Mouse (Mus musculus) ES-E14 (cell line): ENCODE measurements around the gene Irf2bp2. TPM values are rescaled to one million over a fixed set of nuclear protein-coding genes. Genes with fewer than 3 reads are reported as not detected.

ENCODE experiments used
- DNase-seq: peaks from one replicate; pipeline ENCODE4 v3.0.0-alpha.2; 2013; ENCODE audit warnings: low read depth, low spot score
- H3K27ac ChIP-seq: 2 replicates; pipeline ENCODE4 v1.5.1; 2012; ENCODE audit warnings: low read depth, mild to moderate bottlenecking, low read length, moderate library complexity, mixed read lengths; ENCODE audit not compliant: poor library complexity, insufficient read depth, severe bottlenecking
- H3K36me3 ChIP-seq: 2 replicates; pipeline ENCODE4 v1.6.1; 2012; ENCODE audit warnings: mild to moderate bottlenecking, low read length, moderate library complexity, mixed read lengths; ENCODE audit not compliant: control insufficient read depth, poor library complexity, insufficient read depth, severe bottlenecking
- H3K4me1 ChIP-seq, 2 experiments: fragments of 150-350 bp in 1 of 2; sonication (generic) in 1 of 2; 2 replicates each; pipeline ENCODE4 v1.6.1; 2012; ENCODE audit warnings: low read length in 2 of 2, mild to moderate bottlenecking in 1 of 2, mixed read lengths in 1 of 2; ENCODE audit not compliant: control insufficient read depth in 2 of 2, insufficient read depth in 2 of 2, poor library complexity in 1 of 2
- H3K4me3 ChIP-seq, 2 experiments: fragments of 150-350 bp in 1 of 2; sonication (generic) in 1 of 2; 2 replicates each; pipeline ENCODE4 v1.5.1; 2012; ENCODE audit warnings: low read length in 2 of 2, low read depth in 1 of 2, mild to moderate bottlenecking in 1 of 2, mixed read lengths in 1 of 2; ENCODE audit not compliant: insufficient read depth in 1 of 2, poor library complexity in 1 of 2, severe bottlenecking in 1 of 2
- H3K9ac ChIP-seq: 2 replicates; pipeline ENCODE4 v1.6.1; 2012; ENCODE audit warnings: low read depth, mild to moderate bottlenecking, low read length, mixed read lengths; ENCODE audit not compliant: poor library complexity, insufficient read depth, severe bottlenecking
- H3K9me3 ChIP-seq: fragments of 150-350 bp; sonication (generic); 2 replicates; pipeline ENCODE4 v1.6.1; 2012; ENCODE audit warnings: low read depth, mild to moderate bottlenecking, low read length; ENCODE audit not compliant: control insufficient read depth, insufficient read depth
- CHD2 ChIP-seq: IDR thresholded peaks from 2 replicates; pipeline ENCODE4 v1.6.1; 2014; ENCODE audit warnings: mild to moderate bottlenecking, low read depth, low read length, inconsistent platforms
- HCFC1 ChIP-seq: IDR thresholded peaks from 2 replicates; pipeline ENCODE4 v1.6.1; 2012; ENCODE audit warnings: low read length, inconsistent platforms, borderline replicate concordance; ENCODE audit not compliant: insufficient read depth
- MAFK ChIP-seq: IDR thresholded peaks from 2 replicates; pipeline ENCODE4 v1.6.1; 2014; ENCODE audit warnings: mild to moderate bottlenecking, low read depth, low read length, inconsistent platforms; ENCODE audit not compliant: insufficient read depth
- ZC3H11A ChIP-seq: IDR thresholded peaks from 2 replicates; pipeline ENCODE4 v1.6.1; 2012; ENCODE audit warnings: low read depth, mild to moderate bottlenecking, inconsistent platforms, low read length, borderline replicate concordance
- ZNF384 ChIP-seq: IDR thresholded peaks from 2 replicates; pipeline ENCODE4 v1.6.1; 2012; ENCODE audit warnings: low read depth, low read length, inconsistent platforms
- in situ Hi-C, 2 experiments: fragments of 600-800 bp; cut with MboI; formaldehyde crosslinking; loops; one replicate each; pipeline ENCODE4 v1.15.1; 2025; ENCODE audit warnings: low sequenced_read_pairs in 2 of 2, inconsistent platforms in 1 of 2; ENCODE audit not compliant: unreplicated experiment in 2 of 2
- total RNA-seq: library from RNA; depleted of rRNA; stranded (reverse); fragments of 300-350 nt; gene quantifications from 2 replicates; pipeline ENCODE4 v1.2.3, GENCODE M21; 2012

Gene Irf2bp2
- total RNA-seq, 1 experiment = 25.7 TPM

- H3K9ac ChIP-seq = no peak overlapping the region
- peaks cover 7 to 15% of the 10 kb centered on the region in 2 experiments; a peak in 3 of 4 replicates for H3K4me1 ChIP-seq
- DNase-seq = no peak
- in situ Hi-C loops = no loop called here
- no peaks in the 10 kb centered on the region; the same call in 1 of the 2 replicates for H3K36me3 ChIP-seq
- no peak overlapping the region for H3K4me3 ChIP-seq
- no peaks in the 10 kb centered on the region for H3K9me3 ChIP-seq
- no peak for TF ChIP-seq CHD2
- no peak for TF ChIP-seq ZC3H11A
- TF ChIP-seq HCFC1 = no peak
- no peak for TF ChIP-seq MAFK
- TF ChIP-seq ZNF384 = no peak
- H3K27ac ChIP-seq = no peak overlapping the region
Measured at GRCm38 (mm10) chr8:126581662-126582061, 12.1 kb downstream of the Irf2bp2 start.

- Histone ChIP-seq H3K36me3 (no peaks in the 10 kb centered on the region), H3K27ac (no peak overlapping the region), H3K9me3 (no peaks in the 10 kb centered on the region), H3K4me3 (no peak overlapping the region), H3K9ac (no peak overlapping the region), H3K4me1 (peaks cover 7 to 13% of the 10 kb centered on the region in 2 experiments; a peak in 3 of 4 replicates)
- TF ChIP-seq ZC3H11A (no peak), ZNF384 (no peak), MAFK (no peak), CHD2 (no peak), HCFC1 (no peak)
- in situ Hi-C loops = no loop called here
- DNase-seq = no peak
Measured at GRCm38 (mm10) chr8:126580826-126581225, 13.0 kb downstream of the Irf2bp2 start.

DNA sequence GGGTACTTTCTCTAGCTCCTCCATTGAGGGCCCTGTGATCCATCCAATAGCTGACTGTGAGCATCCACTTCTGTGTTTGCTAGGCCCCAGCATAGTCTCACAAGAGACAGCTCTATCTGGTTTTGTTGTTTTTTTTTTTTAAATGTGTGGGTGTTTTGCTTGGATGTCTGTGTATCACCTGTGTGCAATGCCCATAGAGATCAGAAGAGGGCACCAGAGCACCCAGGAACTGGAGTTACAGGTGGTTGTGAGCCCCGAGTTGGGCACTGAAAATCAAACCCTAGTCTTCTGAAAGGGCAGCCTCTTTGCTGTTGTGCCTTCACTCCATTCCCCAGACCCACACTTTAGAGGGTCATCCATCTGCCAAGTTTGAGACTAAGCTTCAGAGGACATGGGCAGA lies 13.7 kb downstream of the Irf2bp2 start:
- no peak for DNase-seq
- in situ Hi-C loops = no loop called here
- TF ChIP-seq ZC3H11A (0 out of 2 replicates have a peak, but pooled peaks have one; percentile 46), ZNF384 (peak; percentile 57; the same call in 1 of the 2 replicates), HCFC1 (no peak)
- Histone ChIP-seq H3K36me3 (no peaks in the 10 kb centered on the region), H3K9me3 (no peaks in the 10 kb centered on the region), H3K4me1 (peaks cover 6 to 13% of the 10 kb centered on the region in 2 experiments; a peak in 3 of 4 replicates), H3K9ac (no peak overlapping the region), H3K27ac (no peak overlapping the region), H3K4me3 (no peak overlapping the region)

DNA sequence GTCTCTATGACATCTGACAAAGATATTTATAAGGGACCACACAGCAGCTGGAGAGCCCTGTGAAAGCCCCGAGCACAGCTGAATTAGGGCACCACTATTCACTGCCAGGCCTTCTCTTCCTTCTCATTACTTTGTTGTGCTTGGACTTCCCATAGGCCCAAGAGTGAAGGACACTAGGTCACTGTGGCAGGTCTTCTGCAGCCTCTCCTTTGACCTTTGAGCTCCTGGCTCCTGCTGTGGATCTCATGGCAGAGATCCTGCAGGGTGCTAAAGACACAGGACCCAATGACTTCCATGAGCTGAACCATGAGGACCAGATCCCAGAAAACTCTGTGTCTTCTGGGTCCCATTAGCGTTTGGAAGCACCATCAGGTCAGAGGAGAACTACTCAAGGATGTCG lies 15.1 kb downstream of the Irf2bp2 start:
- Histone ChIP-seq H3K9ac (no peak overlapping the region), H3K27ac (no peak overlapping the region), H3K9me3 (no peaks in the 10 kb centered on the region), H3K4me3 (no peak overlapping the region), H3K4me1 (peaks cover 3 to 9% of the 10 kb centered on the region in 2 experiments; a peak in 3 of 4 replicates), H3K36me3 (no peaks in the 10 kb centered on the region)
- in situ Hi-C loops = no loop called here
- TF ChIP-seq HCFC1 (no peak), ZNF384 (no peak), MAFK (no peak), ZC3H11A (no peak), CHD2 (no peak)
- no peak for DNase-seq

DNA sequence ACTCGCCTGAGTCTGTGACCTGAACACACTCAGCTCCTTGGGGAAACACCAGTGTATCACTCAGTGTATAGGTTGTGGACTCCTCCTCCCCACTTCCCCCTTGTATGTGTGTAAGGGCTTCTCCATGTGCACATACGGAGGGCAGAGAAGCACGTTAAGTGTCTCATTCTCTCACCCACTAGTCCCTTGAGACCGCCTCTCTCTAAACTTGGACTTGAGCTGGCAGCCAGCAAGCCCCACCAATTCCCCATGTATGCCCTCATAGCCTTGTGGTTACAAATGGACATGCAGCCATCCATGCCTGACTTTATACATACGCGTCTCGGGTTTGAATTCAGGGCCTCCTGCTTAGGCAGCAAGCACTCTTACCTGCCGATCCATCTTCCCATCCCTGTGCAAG lies 16.9 kb downstream of the Irf2bp2 start:
- Histone ChIP-seq H3K4me1 (no peaks in the 10 kb centered on the region), H3K4me3 (no peak overlapping the region), H3K27ac (no peak overlapping the region), H3K36me3 (no peaks in the 10 kb centered on the region), H3K9ac (no peak overlapping the region), H3K9me3 (no peaks in the 10 kb centered on the region)
- in situ Hi-C loops = no loop called here
- DNase-seq = no peak
- TF ChIP-seq CHD2 (no peak), ZC3H11A (no peak), MAFK (no peak)
